Mouse (Mus musculus): ENCODE results near the gene Bcl2l2.

Bcl2l2 gene

DNA sequence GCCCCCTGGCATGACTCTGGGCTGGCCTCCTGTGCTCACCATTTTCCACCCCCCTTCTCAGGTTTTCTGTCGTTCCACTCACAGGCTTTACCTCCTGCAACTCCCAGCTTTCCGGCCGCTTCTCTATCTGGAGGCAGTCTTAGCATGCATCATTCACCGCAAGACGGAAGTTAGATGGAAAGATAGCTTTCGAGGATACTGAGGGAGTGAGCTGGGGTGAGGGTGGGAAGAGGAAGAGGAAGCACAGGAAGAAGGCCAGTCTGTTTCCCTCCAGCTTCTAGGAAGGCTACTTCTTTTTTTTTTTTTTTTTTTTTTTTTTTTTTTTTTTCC is 53.6 kb downstream of the Bcl2l2 start:
- no peak for DNase-seq (ENCODE audit: low read depth, low spot score)

DNA sequence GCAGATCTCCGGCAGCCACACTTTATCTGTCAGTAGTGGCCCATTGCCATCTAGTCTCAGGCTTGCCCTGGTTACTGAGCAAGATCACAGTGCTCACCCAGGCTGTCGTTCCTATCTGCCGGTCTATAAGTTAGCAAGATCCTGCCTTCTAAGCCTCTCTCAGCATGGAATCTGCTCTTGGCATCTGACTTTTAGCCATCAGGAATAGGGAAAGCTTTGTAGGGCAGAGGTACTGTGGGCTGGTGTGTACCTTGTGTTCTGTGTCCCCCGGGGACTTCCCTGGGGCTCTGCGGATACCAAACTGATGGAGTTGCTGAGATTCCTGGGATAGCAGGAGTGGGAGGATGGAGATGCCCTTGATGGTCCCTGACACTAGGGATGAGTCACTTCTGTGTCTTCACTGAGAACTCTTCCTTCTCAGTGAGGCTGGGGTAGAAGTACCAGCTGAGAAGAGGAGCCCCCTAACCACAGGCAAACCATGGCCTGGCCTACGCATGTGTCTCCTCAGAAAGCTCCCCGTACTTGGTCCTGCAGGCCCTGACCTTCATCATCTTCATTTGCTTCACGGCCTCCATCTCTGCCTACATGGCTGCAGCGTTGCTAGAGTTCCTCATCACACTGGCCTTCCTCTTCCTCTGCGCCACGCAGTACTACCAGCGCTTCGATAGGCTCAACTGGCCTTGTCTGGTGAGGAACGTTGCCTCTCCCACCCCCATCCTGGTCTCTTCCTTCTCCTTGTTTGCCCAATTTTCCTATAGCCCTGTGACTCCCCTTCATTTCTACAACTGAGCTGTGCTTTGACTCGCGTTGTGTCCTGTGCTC is 54.4 kb downstream of the Bcl2l2 start:
- DNase-seq (ENCODE audit: low read depth, low spot score) = no peak

All from c-Kit-negative CD71-positive TER-119-positive erythroid progenitor cells, embryonic 14.5 days (primary cell).